Mouse (Mus musculus): ENCODE data around the gene Pde4c. TPM values are rescaled to one million over a fixed set of nuclear protein-coding genes. Genes with fewer than 3 reads are reported as not detected.

Gene Pde4c
- polyA plus RNA-seq, 1 experiment from 2014 or later, result 0.08 TPM

GRCm38 (mm10) chr8:70758616-70759561, 35.4 kb downstream of the Pde4c start:
- no peak overlapping the region for H3K4me2 ChIP-seq (ENCODE audit: low read length)
- ATAC-seq (ENCODE audit: insufficient number of reproducible peaks, insufficient read depth, low FRiP score, low read depth), result no peak
- WGBS, result 64% methylated on average over 19 of the region's 19 CpGs

DNA sequence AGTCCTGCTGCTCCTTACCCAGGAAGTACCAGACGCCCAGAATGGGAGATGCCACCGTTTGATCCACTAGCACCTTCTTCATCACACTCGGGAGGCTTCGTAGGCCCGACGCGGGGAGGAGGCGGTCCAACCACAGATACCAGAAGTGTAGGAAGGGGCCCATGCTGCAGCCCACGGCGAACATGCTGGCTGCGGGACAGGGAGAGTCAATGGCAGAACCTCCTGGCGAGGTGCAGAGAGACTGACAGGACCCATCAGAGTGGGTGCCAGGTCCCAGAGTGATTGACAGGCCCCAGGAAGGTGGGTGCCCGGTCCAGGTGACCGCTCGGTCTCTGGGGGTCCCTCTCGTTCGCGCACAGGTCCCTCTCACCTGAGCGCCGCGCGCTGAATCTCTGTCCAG, 36.8 kb downstream of the Pde4c start:
- 2% methylated on average over 22 of the region's 22 CpGs for WGBS

More at GRCm38 (mm10) chr8:70758616-70759561, 35.4 kb downstream of the Pde4c start:
- H3K27me3 ChIP-seq (ENCODE audit: control insufficient read depth, insufficient read depth, low read length), result no peaks in the 10 kb centered on the region
- no peak overlapping the region for H3K4me3 ChIP-seq (ENCODE audit: control insufficient read depth in 1 of 2, insufficient read depth in 1 of 2, low read depth in 1 of 2, low read length in 2 of 2)
- peak overlapping the region; percentile 93; the same call in 1 of the 2 replicates for H3K9ac ChIP-seq (ENCODE audit: low read length)
- H3K4me1 ChIP-seq (ENCODE audit: control insufficient read depth in 2 of 2, insufficient read depth in 2 of 2, low read length in 2 of 2), result peaks cover 9 to 30% of the 10 kb centered on the region in 2 experiments
- peaks cover 29% of the 10 kb centered on the region for H3K36me3 ChIP-seq (ENCODE audit: control insufficient read depth, insufficient read depth, low read length)
- no peaks in the 10 kb centered on the region for H3K9me3 ChIP-seq (ENCODE audit: control insufficient read depth, low read length)
- H3K27ac ChIP-seq (replicated peaks in 1 of 2; ENCODE audit: control insufficient read depth in 1 of 2, insufficient read depth in 1 of 2, low read depth in 2 of 2, low read length in 2 of 2), result no peak overlapping the region

GRCm38 (mm10) chr8:70760775-70761406, 37.4 kb downstream of the Pde4c start, which contains the start of gene Mpv17l2:
Mpv17l2 (minus strand) TSS chr8:70760946.
- H3K36me3 ChIP-seq (ENCODE audit: control insufficient read depth, insufficient read depth, low read length), result peaks cover 28% of the 10 kb centered on the region
- H3K4me2 ChIP-seq (ENCODE audit: low read length), result peak within 1 kb of the TSS; percentile 99
- peak within 1 kb of the TSS; percentile 78 to 85 for H3K27ac ChIP-seq (replicated peaks in 1 of 2; ENCODE audit: control insufficient read depth in 1 of 2, insufficient read depth in 1 of 2, low read depth in 2 of 2, low read length in 2 of 2)
- H3K4me1 ChIP-seq (ENCODE audit: control insufficient read depth in 2 of 2, insufficient read depth in 2 of 2, low read length in 2 of 2), result peaks cover 8 to 23% of the 10 kb centered on the region in 2 experiments
- H3K27me3 ChIP-seq (ENCODE audit: control insufficient read depth, insufficient read depth, low read length), result no peaks in the 10 kb centered on the region
- H3K9ac ChIP-seq (ENCODE audit: low read length), result peak within 1 kb of the TSS; percentile 93
- peak within 1 kb of the TSS; percentile 63 to 80 for H3K4me3 ChIP-seq (ENCODE audit: control insufficient read depth in 1 of 2, insufficient read depth in 1 of 2, low read depth in 1 of 2, low read length in 2 of 2)
- under 1% methylated on average over 55 of the region's 55 CpGs for WGBS
- ATAC-seq (ENCODE audit: insufficient number of reproducible peaks, insufficient read depth, low FRiP score, low read depth), result peak; percentile 95
- H3K9me3 ChIP-seq (ENCODE audit: control insufficient read depth, low read length), result no peaks in the 10 kb centered on the region

More for the DNA sequence above, 36.8 kb downstream of the Pde4c start:
- Histone ChIP-seq H3K4me1 (ENCODE audit: control insufficient read depth in 2 of 2, insufficient read depth in 2 of 2, low read length in 2 of 2) (peaks cover 5 to 21% of the 10 kb centered on the region in 2 experiments), H3K4me2 (ENCODE audit: low read length) (peak overlapping the region; percentile 99), H3K4me3 (ENCODE audit: control insufficient read depth in 1 of 2, insufficient read depth in 1 of 2, low read depth in 1 of 2, low read length in 2 of 2) (peak overlapping the region; percentile 63 to 80), H3K36me3 (ENCODE audit: control insufficient read depth, insufficient read depth, low read length) (peaks cover 29% of the 10 kb centered on the region), H3K27me3 (ENCODE audit: control insufficient read depth, insufficient read depth, low read length) (no peaks in the 10 kb centered on the region), H3K9ac (ENCODE audit: low read length) (peak overlapping the region; percentile 93), H3K9me3 (ENCODE audit: control insufficient read depth, low read length) (no peaks in the 10 kb centered on the region), H3K27ac (replicated peaks in 1 of 2; ENCODE audit: control insufficient read depth in 1 of 2, insufficient read depth in 1 of 2, low read depth in 2 of 2, low read length in 2 of 2) (peak overlapping the region; percentile 12 to 66; a peak in 3 of 4 replicates)
- no peak; the same call in 1 of the 2 replicates for ATAC-seq (ENCODE audit: insufficient number of reproducible peaks, insufficient read depth, low FRiP score, low read depth)

DNA sequence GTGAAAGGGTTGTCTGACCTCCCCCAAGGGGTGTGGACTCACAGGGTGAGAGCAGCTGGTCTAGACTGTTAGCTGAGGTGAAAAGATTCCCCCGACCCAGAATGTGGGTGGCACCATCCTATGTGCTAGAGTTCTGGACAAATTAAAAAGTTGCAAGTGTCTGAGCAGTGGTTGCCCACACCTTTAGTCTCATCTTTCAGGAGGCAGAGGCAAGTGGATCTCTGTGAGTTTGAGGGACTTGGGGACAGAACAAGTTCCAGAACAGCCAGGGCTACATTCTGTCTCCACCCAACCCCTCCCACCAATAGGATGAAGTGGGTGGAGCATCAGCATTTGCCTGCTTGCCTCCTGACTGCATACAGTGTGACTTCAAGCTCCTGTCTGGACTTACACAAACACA, 38.6 kb downstream of the Pde4c start:
- H3K27me3 ChIP-seq (ENCODE audit: control insufficient read depth, insufficient read depth, low read length), result no peaks in the 10 kb centered on the region
- H3K36me3 ChIP-seq (ENCODE audit: control insufficient read depth, insufficient read depth, low read length), result peaks cover 16% of the 10 kb centered on the region
- peaks cover 16 to 35% of the 10 kb centered on the region in 2 experiments for H3K4me1 ChIP-seq (ENCODE audit: control insufficient read depth in 2 of 2, insufficient read depth in 2 of 2, low read length in 2 of 2)
- no peak for ATAC-seq (ENCODE audit: insufficient number of reproducible peaks, insufficient read depth, low FRiP score, low read depth)
- H3K9ac ChIP-seq (ENCODE audit: low read length), result no peak overlapping the region
- H3K4me2 ChIP-seq (ENCODE audit: low read length), result no peak overlapping the region
- no peak overlapping the region for H3K27ac ChIP-seq (replicated peaks in 1 of 2; ENCODE audit: control insufficient read depth in 1 of 2, insufficient read depth in 1 of 2, low read depth in 2 of 2, low read length in 2 of 2)
- no peaks in the 10 kb centered on the region for H3K9me3 ChIP-seq (ENCODE audit: control insufficient read depth, low read length)
- no peak overlapping the region for H3K4me3 ChIP-seq (ENCODE audit: control insufficient read depth in 1 of 2, insufficient read depth in 1 of 2, low read depth in 1 of 2, low read length in 2 of 2)
- 79% methylated on average over 1 of the region's 1 CpGs for WGBS

- ATAC-seq (ENCODE audit: insufficient number of reproducible peaks, insufficient read depth, low FRiP score, low read depth), result no peak
- H3K27ac ChIP-seq (replicated peaks in 1 of 2; ENCODE audit: control insufficient read depth in 1 of 2, insufficient read depth in 1 of 2, low read depth in 2 of 2, low read length in 2 of 2), result no peak overlapping the region
- no peaks in the 10 kb centered on the region for H3K9me3 ChIP-seq (ENCODE audit: control insufficient read depth, low read length)
- H3K9ac ChIP-seq (ENCODE audit: low read length), result no peak overlapping the region
- peaks cover 10% of the 10 kb centered on the region for H3K36me3 ChIP-seq (ENCODE audit: control insufficient read depth, insufficient read depth, low read length)
- no peaks in the 10 kb centered on the region for H3K27me3 ChIP-seq (ENCODE audit: control insufficient read depth, insufficient read depth, low read length)
- peaks cover 16 to 35% of the 10 kb centered on the region in 2 experiments for H3K4me1 ChIP-seq (ENCODE audit: control insufficient read depth in 2 of 2, insufficient read depth in 2 of 2, low read length in 2 of 2)
- H3K4me3 ChIP-seq (ENCODE audit: control insufficient read depth in 1 of 2, insufficient read depth in 1 of 2, low read depth in 1 of 2, low read length in 2 of 2), result no peak overlapping the region
- no peak overlapping the region for H3K4me2 ChIP-seq (ENCODE audit: low read length)
- 7% methylated on average over 3 of the region's 3 CpGs for WGBS
Observed at GRCm38 (mm10) chr8:70763354-70763753, 39.8 kb downstream of the Pde4c start.

DNA sequence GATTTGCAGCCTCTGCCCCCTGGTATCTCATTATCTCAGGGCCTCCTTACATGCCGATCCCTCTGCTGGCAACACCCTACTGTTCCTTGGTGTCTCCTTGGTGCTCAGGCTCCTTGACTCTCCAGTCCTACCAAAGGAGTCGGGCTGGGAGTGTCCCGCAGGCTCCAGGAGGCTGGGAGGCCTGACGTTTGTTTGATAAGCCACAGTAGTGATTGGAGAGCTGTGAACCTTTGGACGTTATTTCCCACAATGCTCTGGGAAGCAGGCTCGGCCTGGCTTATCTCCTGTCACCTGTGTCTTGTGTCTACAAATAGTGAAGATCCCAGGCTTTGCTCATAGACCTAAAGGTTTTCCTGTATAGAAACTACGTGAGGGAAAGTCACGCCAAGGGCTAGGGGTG, 40.5 kb downstream of the Pde4c start:
- H3K36me3 ChIP-seq (ENCODE audit: control insufficient read depth, insufficient read depth, low read length), result peaks cover 14% of the 10 kb centered on the region
- H3K27me3 ChIP-seq (ENCODE audit: control insufficient read depth, insufficient read depth, low read length), result no peaks in the 10 kb centered on the region
- H3K9me3 ChIP-seq (ENCODE audit: control insufficient read depth, low read length), result no peaks in the 10 kb centered on the region
- 50% methylated on average over 8 of the region's 8 CpGs for WGBS
- no peak for ATAC-seq (ENCODE audit: insufficient number of reproducible peaks, insufficient read depth, low FRiP score, low read depth)
- H3K4me1 ChIP-seq (ENCODE audit: control insufficient read depth in 2 of 2, insufficient read depth in 2 of 2, low read length in 2 of 2), result peaks cover 16 to 32% of the 10 kb centered on the region in 2 experiments
- H3K27ac ChIP-seq (replicated peaks in 1 of 2; ENCODE audit: control insufficient read depth in 1 of 2, insufficient read depth in 1 of 2, low read depth in 2 of 2, low read length in 2 of 2), result no peak overlapping the region
- no peak overlapping the region for H3K4me3 ChIP-seq (ENCODE audit: control insufficient read depth in 1 of 2, insufficient read depth in 1 of 2, low read depth in 1 of 2, low read length in 2 of 2)
- H3K9ac ChIP-seq (ENCODE audit: low read length), result no peak overlapping the region
- no peak overlapping the region for H3K4me2 ChIP-seq (ENCODE audit: low read length)

GRCm38 (mm10) chr8:70764676-70765075, 41.2 kb downstream of the Pde4c start:
- H3K4me2 ChIP-seq (ENCODE audit: low read length), result no peak overlapping the region
- no peak overlapping the region for H3K4me3 ChIP-seq (ENCODE audit: control insufficient read depth in 1 of 2, insufficient read depth in 1 of 2, low read depth in 1 of 2, low read length in 2 of 2)
- no peaks in the 10 kb centered on the region for H3K27me3 ChIP-seq (ENCODE audit: control insufficient read depth, insufficient read depth, low read length)
- H3K27ac ChIP-seq (replicated peaks in 1 of 2; ENCODE audit: control insufficient read depth in 1 of 2, insufficient read depth in 1 of 2, low read depth in 2 of 2, low read length in 2 of 2), result no peak overlapping the region
- no peaks in the 10 kb centered on the region for H3K9me3 ChIP-seq (ENCODE audit: control insufficient read depth, low read length)
- peaks cover 16 to 25% of the 10 kb centered on the region in 2 experiments for H3K4me1 ChIP-seq (ENCODE audit: control insufficient read depth in 2 of 2, insufficient read depth in 2 of 2, low read length in 2 of 2)
- WGBS, result 95% methylated on average over 13 of the region's 13 CpGs
- no peak overlapping the region for H3K9ac ChIP-seq (ENCODE audit: low read length)
- H3K36me3 ChIP-seq (ENCODE audit: control insufficient read depth, insufficient read depth, low read length), result peaks cover 17% of the 10 kb centered on the region
- ATAC-seq (ENCODE audit: insufficient number of reproducible peaks, insufficient read depth, low FRiP score, low read depth), result no peak
